Mouse (Mus musculus) heart, embryonic 14.5 days (tissue): ENCODE data around the gene Polr3h. TPM values are rescaled to one million over a fixed set of nuclear protein-coding genes. Genes with fewer than 3 reads are reported as not detected.

ENCODE experiments used
- ATAC-seq: fragments of 200-750 bp; cut with Nextera tagmentation; 2 replicates; pipeline ENCODE4 v1.8.0; 2017; ENCODE audit warnings: low read depth, moderate TSS enrichment; ENCODE audit not compliant: insufficient number of reproducible peaks, insufficient read depth, low FRiP score
- H3K27ac ChIP-seq, 2 experiments: fragments of 200-500 bp in 1 of 2; fragments of 300-500 bp in 1 of 2; sonication (generic) in 1 of 2; replicated peaks in 1 of 2; 2 replicates each; pipeline ENCODE4 v1.5.1; 2012 to 2014; ENCODE audit warnings: low read depth in 2 of 2, low read length in 2 of 2, control low read depth in 1 of 2, mild to moderate bottlenecking in 1 of 2, mixed read lengths in 1 of 2; ENCODE audit not compliant: control insufficient read depth in 1 of 2, insufficient read depth in 1 of 2
- H3K27me3 ChIP-seq: fragments of 300-500 bp; sonication (generic); 2 replicates; pipeline ENCODE4 v1.6.1; 2014; ENCODE audit warnings: mild to moderate bottlenecking, low read length, control low read depth; ENCODE audit not compliant: control insufficient read depth, insufficient read depth
- H3K36me3 ChIP-seq: fragments of 300-500 bp; sonication (generic); 2 replicates; pipeline ENCODE4 v1.6.1; 2014; ENCODE audit warnings: mild to moderate bottlenecking, control low read depth, low read length, mixed read lengths; ENCODE audit not compliant: control insufficient read depth, insufficient read depth
- H3K4me1 ChIP-seq, 2 experiments: fragments of 200-500 bp in 1 of 2; fragments of 300-500 bp in 1 of 2; sonication (generic) in 1 of 2; 2 replicates each; pipeline ENCODE4 v1.6.1; 2012 to 2014; ENCODE audit warnings: low read length in 2 of 2, control low read depth in 1 of 2, mixed read lengths in 1 of 2; ENCODE audit not compliant: control insufficient read depth in 2 of 2, insufficient read depth in 2 of 2
- H3K4me2 ChIP-seq: fragments of 300-500 bp; sonication (generic); 2 replicates; pipeline ENCODE4 v1.6.1; 2014; ENCODE audit warnings: mild to moderate bottlenecking, low read length
- H3K4me3 ChIP-seq, 2 experiments: fragments of 200-500 bp in 1 of 2; fragments of 300-500 bp in 1 of 2; sonication (generic) in 1 of 2; 2 replicates each; pipeline ENCODE4 v1.5.1; 2012 to 2014; ENCODE audit warnings: low read length in 2 of 2, mild to moderate bottlenecking in 2 of 2, control low read depth in 1 of 2, low read depth in 1 of 2, moderate library complexity in 1 of 2; ENCODE audit not compliant: control insufficient read depth in 1 of 2, insufficient read depth in 1 of 2
- H3K9ac ChIP-seq: fragments of 300-500 bp; sonication (generic); 2 replicates; pipeline ENCODE4 v1.6.1; 2014; ENCODE audit warnings: mild to moderate bottlenecking, low read length
- H3K9me3 ChIP-seq: fragments of 300-500 bp; sonication (generic); 2 replicates; pipeline ENCODE4 v1.6.1; 2016; ENCODE audit warnings: low read length, control low read depth; ENCODE audit not compliant: control insufficient read depth
- WGBS: fragments of 180-500 bp; shearing (Covaris S2); extraction: QIAGEN DNeasy Blood & Tissue Kit; methylation state at CpG from one replicate; pipeline ENCODE4 v1.1.7; 2014; 5-methylcytosine and 5-hydroxymethylcytosine counted together
- polyA plus RNA-seq: library from polyadenylated mRNA; unstranded; fragments of >200 nt; fragmentation: Nextera tagmentation; extraction: Ambion mirVana; gene quantifications from 2 replicates; pipeline ENCODE4 v1.2.1, GENCODE M21; 2014

Polr3h gene
- polyA plus RNA-seq, 1 experiment from 2014 or later, result 156 TPM

- H3K9ac ChIP-seq, result no peak overlapping the region
- no peaks in the 10 kb centered on the region for H3K9me3 ChIP-seq
- H3K4me1 ChIP-seq, result 0 out of 4 replicates have a peak, but pooled peaks cover 0 to 6% of the 10 kb centered on the region in 2 experiments
- H3K4me3 ChIP-seq, result no peak overlapping the region
- no peak for ATAC-seq
- H3K27ac ChIP-seq, result no peak overlapping the region
- no peaks in the 10 kb centered on the region for H3K27me3 ChIP-seq
- peaks cover 16% of the 10 kb centered on the region for H3K36me3 ChIP-seq
- WGBS, result 64% methylated on average over 8 of the region's 8 CpGs
- H3K4me2 ChIP-seq, result no peak overlapping the region
Measured at GRCm38 (mm10) chr15:81956457-81956856, 30.4 kb upstream of the Polr3h start.

GRCm38 (mm10) chr15:81955414-81955813 is 29.4 kb upstream of the Polr3h start:
- Histone ChIP-seq H3K9me3 (no peaks in the 10 kb centered on the region), H3K4me2 (no peak overlapping the region), H3K27ac (no peak overlapping the region), H3K4me1 (0 out of 4 replicates have a peak, but pooled peaks cover 0 to 6% of the 10 kb centered on the region in 2 experiments), H3K9ac (no peak overlapping the region), H3K36me3 (peaks cover 21% of the 10 kb centered on the region), H3K4me3 (no peak overlapping the region), H3K27me3 (no peaks in the 10 kb centered on the region)
- 90% methylated on average over 15 of the region's 15 CpGs for WGBS
- no peak for ATAC-seq

GRCm38 (mm10) chr15:81954716-81955115 is 28.7 kb upstream of the Polr3h start:
- peaks cover 21% of the 10 kb centered on the region for H3K36me3 ChIP-seq
- H3K27ac ChIP-seq, result no peak overlapping the region
- H3K4me1 ChIP-seq, result 0 out of 4 replicates have a peak, but pooled peaks cover 0 to 5% of the 10 kb centered on the region in 2 experiments
- no peak overlapping the region for H3K9ac ChIP-seq
- no peaks in the 10 kb centered on the region for H3K9me3 ChIP-seq
- H3K27me3 ChIP-seq, result no peaks in the 10 kb centered on the region
- 92% methylated on average over 6 of the region's 6 CpGs for WGBS
- H3K4me2 ChIP-seq, result no peak overlapping the region
- H3K4me3 ChIP-seq, result no peak overlapping the region
- ATAC-seq, result no peak

- Histone ChIP-seq H3K4me2 (no peak overlapping the region), H3K27ac (no peak overlapping the region), H3K4me3 (no peak overlapping the region), H3K36me3 (peaks cover 21% of the 10 kb centered on the region), H3K27me3 (no peaks in the 10 kb centered on the region), H3K9me3 (no peaks in the 10 kb centered on the region), H3K4me1 (no peaks in the 10 kb centered on the region), H3K9ac (no peak overlapping the region)
- WGBS, result 95% methylated on average over 9 of the region's 9 CpGs
- ATAC-seq, result no peak
Measured at GRCm38 (mm10) chr15:81954151-81954583, 28.1 kb upstream of the Polr3h start.

- H3K9me3 ChIP-seq, result no peaks in the 10 kb centered on the region
- peaks cover 21% of the 10 kb centered on the region for H3K36me3 ChIP-seq
- H3K4me1 ChIP-seq, result no peaks in the 10 kb centered on the region
- H3K27me3 ChIP-seq, result no peaks in the 10 kb centered on the region
- H3K9ac ChIP-seq, result no peak overlapping the region
- WGBS, result 77% methylated on average over 4 of the region's 4 CpGs
- H3K4me2 ChIP-seq, result no peak overlapping the region
- no peak for ATAC-seq
- H3K27ac ChIP-seq, result no peak overlapping the region
- no peak overlapping the region for H3K4me3 ChIP-seq
Measured at GRCm38 (mm10) chr15:81952310-81952709, 26.3 kb upstream of the Polr3h start.

GRCm38 (mm10) chr15:81951159-81951558 is 25.1 kb upstream of the Polr3h start:
- H3K27ac ChIP-seq, result no peak overlapping the region
- 88% methylated on average over 9 of the region's 9 CpGs for WGBS
- H3K9ac ChIP-seq, result no peak overlapping the region
- no peak for ATAC-seq
- no peaks in the 10 kb centered on the region for H3K27me3 ChIP-seq
- no peaks in the 10 kb centered on the region for H3K4me1 ChIP-seq
- H3K4me2 ChIP-seq, result no peak overlapping the region
- H3K4me3 ChIP-seq, result no peak overlapping the region
- H3K9me3 ChIP-seq, result no peaks in the 10 kb centered on the region
- peaks cover 21% of the 10 kb centered on the region for H3K36me3 ChIP-seq

- 82% methylated on average over 5 of the region's 5 CpGs for WGBS
- no peak for ATAC-seq
- Histone ChIP-seq H3K9ac (no peak overlapping the region), H3K27ac (no peak overlapping the region), H3K4me2 (no peak overlapping the region), H3K36me3 (peaks cover 21% of the 10 kb centered on the region), H3K27me3 (no peaks in the 10 kb centered on the region), H3K4me1 (no peaks in the 10 kb centered on the region), H3K4me3 (no peak overlapping the region), H3K9me3 (no peaks in the 10 kb centered on the region)
Measured at GRCm38 (mm10) chr15:81950716-81951115, 24.7 kb upstream of the Polr3h start.

- H3K9me3 ChIP-seq, result no peaks in the 10 kb centered on the region
- WGBS, result 73% methylated on average over 11 of the region's 11 CpGs
- H3K27ac ChIP-seq, result no peak overlapping the region
- H3K4me3 ChIP-seq, result no peak overlapping the region
- H3K4me2 ChIP-seq, result no peak overlapping the region
- H3K4me1 ChIP-seq, result no peaks in the 10 kb centered on the region
- H3K27me3 ChIP-seq, result no peaks in the 10 kb centered on the region
- no peak for ATAC-seq
- no peak overlapping the region for H3K9ac ChIP-seq
- peaks cover 14% of the 10 kb centered on the region for H3K36me3 ChIP-seq
Measured at GRCm38 (mm10) chr15:81949476-81950131, 23.6 kb upstream of the Polr3h start.
